Mouse (Mus musculus) CH12.LX (cell line): ENCODE measurements around the gene Hivep2.

ENCODE experiments used
- CTCF ChIP-seq, 2 experiments: IDR thresholded peaks in 1 of 2; conservative IDR thresholded peaks in 1 of 2; 2 replicates each; pipeline ENCODE4 v1.5.1; 2011 to 2012; ENCODE audit warnings: low read depth in 2 of 2, low read length in 2 of 2, improper control_type of control experiment in 1 of 2, inconsistent platforms in 1 of 2, mild to moderate bottlenecking in 1 of 2, moderate library complexity in 1 of 2
- EP300 ChIP-seq: IDR thresholded peaks from 2 replicates; pipeline ENCODE4 v1.6.1; 2011; ENCODE audit warnings: low read length, improper control_type of control experiment
- GABPA ChIP-seq: IDR thresholded peaks from 2 replicates; pipeline ENCODE4 v1.6.1; 2012; ENCODE audit warnings: low read depth, low read length, improper control_type of control experiment, inconsistent platforms; ENCODE audit not compliant: insufficient replicate concordance
- MAX ChIP-seq: IDR thresholded peaks from 2 replicates; pipeline ENCODE4 v1.6.1; 2011; ENCODE audit warnings: low read length, improper control_type of control experiment
- MEF2A ChIP-seq: IDR thresholded peaks from 2 replicates; pipeline ENCODE4 v1.6.1; 2014; ENCODE audit warnings: low read depth, mild to moderate bottlenecking, inconsistent platforms, low read length, improper control_type of control experiment, borderline replicate concordance
- MXI1 ChIP-seq: IDR thresholded peaks from 2 replicates; pipeline ENCODE4 v1.6.1; 2011; ENCODE audit warnings: mild to moderate bottlenecking, low read depth, low read length, improper control_type of control experiment
- RCOR1 ChIP-seq: conservative IDR thresholded peaks from 2 replicates; pipeline ENCODE4 v1.6.1; 2012; ENCODE audit warnings: low read depth, mild to moderate bottlenecking, inconsistent platforms, low read length, improper control_type of control experiment
- USF2 ChIP-seq: conservative IDR thresholded peaks from 2 replicates; pipeline ENCODE4 v1.6.1; 2011; ENCODE audit warnings: low read depth, low read length, improper control_type of control experiment
- ZC3H11A ChIP-seq: IDR thresholded peaks from 2 replicates; pipeline ENCODE4 v1.6.1; 2012; ENCODE audit warnings: low read depth, mild to moderate bottlenecking, inconsistent platforms, low read length, improper control_type of control experiment
- ZKSCAN1 ChIP-seq: IDR thresholded peaks from 2 replicates; pipeline ENCODE4 v1.6.1; 2012; ENCODE audit warnings: low read depth, inconsistent platforms, low read length, improper control_type of control experiment, borderline replicate concordance

- TF ChIP-seq GABPA, result no peak
- no peak for TF ChIP-seq MXI1
- TF ChIP-seq ZKSCAN1, result no peak
- no peak for TF ChIP-seq USF2
- TF ChIP-seq MAX, result no peak
- no peak for TF ChIP-seq MEF2A
- no peak for TF ChIP-seq CTCF (conservative IDR thresholded peaks at IDR 0.05 in 1 of 2, IDR thresholded peaks at IDR 0.05 in 1 of 2; ENCODE audit: low read depth in 2 of 2, low read length in 2 of 2)
- no peak for TF ChIP-seq RCOR1
- no peak for TF ChIP-seq EP300
- no peak for TF ChIP-seq ZC3H11A
These were observed 230.9 kb downstream of the Hivep2 start for GRCm38 (mm10) chr10:14196785-14197184.
